Mouse (Mus musculus) layer of hippocampus, postnatal 36 days (tissue): ENCODE results near the gene Ano8. TPM values are rescaled to one million over a fixed set of nuclear protein-coding genes. Genes with fewer than 3 reads are reported as not detected.

Source experiments
- DNase-seq, 2 experiments: peaks; one replicate each; pipeline ENCODE4 v3.0.0; 2022
- total RNA-seq, 2 experiments: library from RNA; stranded (reverse); gene quantifications; 2 replicates each; pipeline ENCODE4 v1.2.3; 2021

Gene Ano8
- total RNA-seq, 2 experiments from 2014 or later: 54.3 to 55.1 TPM

- DNase-seq: no peak
These were observed 15.4 kb downstream of the Ano8 start for GRCm38 (mm10) chr8:71470146-71470912.

GRCm38 (mm10) chr8:71469411-71469810, 16.4 kb downstream of the Ano8 start:
- peak in 1 of 2 experiments; percentile 60 for DNase-seq

GRCm38 (mm10) chr8:71468916-71469315, 16.8 kb downstream of the Ano8 start, which contains the start of gene Dda1:
Gene Dda1 (plus strand): TSS chr8:71469199.
- peak; percentile 97 to 98 for DNase-seq

GRCm38 (mm10) chr8:71468001-71468400, 17.8 kb downstream of the Ano8 start:
- DNase-seq: no peak

- no peak for DNase-seq
These were observed 18.6 kb downstream of the Ano8 start for GRCm38 (mm10) chr8:71467201-71467600.

- no peak for DNase-seq
These were observed 19.6 kb downstream of the Ano8 start for GRCm38 (mm10) chr8:71466198-71466597.

- DNase-seq: no peak
These were observed 20.0 kb downstream of the Ano8 start for GRCm38 (mm10) chr8:71465733-71466132.

GRCm38 (mm10) chr8:71464513-71465500, 21.0 kb downstream of the Ano8 start, which contains the start of gene Mrpl34:
Gene Mrpl34 (plus strand): TSS chr8:71464959.
- DNase-seq: peak; percentile 99

- DNase-seq: peak; percentile 97 to 98
These were observed 22.4 kb downstream of the Ano8 start, which contains the start of gene Abhd8 for GRCm38 (mm10) chr8:71463188-71464033. Gene Abhd8 (minus strand): TSS chr8:71463655.

GRCm38 (mm10) chr8:71462786-71463185, 23.0 kb downstream of the Ano8 start:
- peak; percentile 59 to 72 for DNase-seq

- no peak for DNase-seq
These were observed 23.6 kb downstream of the Ano8 start for GRCm38 (mm10) chr8:71462191-71462590.

GRCm38 (mm10) chr8:71461152-71461840, 24.5 kb downstream of the Ano8 start:
- DNase-seq: no peak

GRCm38 (mm10) chr8:71460716-71461115, 25.0 kb downstream of the Ano8 start:
- no peak for DNase-seq

GRCm38 (mm10) chr8:71457659-71458270, 28.0 kb downstream of the Ano8 start:
- DNase-seq: no peak

- DNase-seq: no peak
These were observed 28.9 kb downstream of the Ano8 start for GRCm38 (mm10) chr8:71456906-71457305.

- DNase-seq: no peak
These were observed 31.1 kb downstream of the Ano8 start for GRCm38 (mm10) chr8:71454668-71455067.

GRCm38 (mm10) chr8:71452669-71453068, 33.1 kb downstream of the Ano8 start:
- no peak for DNase-seq

- no peak for DNase-seq
These were observed 34.0 kb downstream of the Ano8 start for GRCm38 (mm10) chr8:71451777-71452176.

- DNase-seq: no peak
These were observed 34.4 kb downstream of the Ano8 start for GRCm38 (mm10) chr8:71451337-71451736.

- no peak for DNase-seq
These were observed 40.7 kb downstream of the Ano8 start for GRCm38 (mm10) chr8:71445096-71445495.

- DNase-seq: no peak
These were observed 44.4 kb downstream of the Ano8 start for GRCm38 (mm10) chr8:71441404-71441803.
